Mouse (Mus musculus): ENCODE results near the gene Pgs1. TPM values are rescaled to one million over a fixed set of nuclear protein-coding genes. Genes with fewer than 3 reads are reported as not detected.
A peak's percentile ranks its signal among the peaks of the same experiment; 100 is the strongest.

Gene Pgs1
- polyA plus RNA-seq, 1 experiment: 89.1 TPM

DNA sequence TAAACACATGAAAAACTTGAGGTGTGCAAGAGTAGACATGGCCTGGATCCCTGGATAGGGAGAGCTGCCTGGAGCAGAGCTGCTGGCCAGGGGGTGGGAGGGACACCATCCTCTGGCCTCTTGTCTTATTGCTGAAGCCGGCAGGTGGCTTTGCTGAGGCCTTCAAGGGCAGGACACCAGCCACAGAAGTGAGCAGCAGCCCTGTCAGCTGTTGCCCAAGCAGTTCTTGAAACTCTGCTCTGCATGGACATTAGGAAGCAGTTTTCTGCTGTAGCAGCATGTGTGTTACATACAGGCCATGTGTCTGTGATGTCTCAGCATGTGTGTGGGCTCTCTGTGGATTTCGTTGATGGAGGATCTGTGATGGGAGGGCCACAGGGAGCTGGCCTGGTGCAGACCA lies 27.2 kb downstream of the Pgs1 start:
- H3K4me1 ChIP-seq (replicated peaks; ENCODE audit: control insufficient read depth, insufficient read depth, low read length): peaks cover 41% of the 10 kb centered on the region
- H3K27ac ChIP-seq (ENCODE audit: control insufficient read depth, insufficient read depth, low read length): peak overlapping the region; percentile 84
- no peak for DNase-seq
- no peak for TF ChIP-seq POLR2A (IDR thresholded peaks at IDR 0.05; ENCODE audit: control insufficient read depth, extremely low read depth, insufficient read depth, low read length, poor library complexity)
- TF ChIP-seq CTCF (IDR thresholded peaks at IDR 0.05; ENCODE audit: borderline replicate concordance, control insufficient read depth, extremely low read depth, insufficient read depth, low read length, poor library complexity): no peak
- H3K4me3 ChIP-seq (ENCODE audit: control insufficient read depth, insufficient read depth, low read length): no peak overlapping the region
- no peaks in the 10 kb centered on the region for H3K27me3 ChIP-seq (ENCODE audit: control insufficient read depth, insufficient read depth, low read length)
- WGBS: 85% methylated on average over 2 of the region's 2 CpGs
- peaks cover 6% of the 10 kb centered on the region; the same call in 1 of the 2 replicates for H3K36me3 ChIP-seq (ENCODE audit: control insufficient read depth, insufficient read depth, low read length)

DNA sequence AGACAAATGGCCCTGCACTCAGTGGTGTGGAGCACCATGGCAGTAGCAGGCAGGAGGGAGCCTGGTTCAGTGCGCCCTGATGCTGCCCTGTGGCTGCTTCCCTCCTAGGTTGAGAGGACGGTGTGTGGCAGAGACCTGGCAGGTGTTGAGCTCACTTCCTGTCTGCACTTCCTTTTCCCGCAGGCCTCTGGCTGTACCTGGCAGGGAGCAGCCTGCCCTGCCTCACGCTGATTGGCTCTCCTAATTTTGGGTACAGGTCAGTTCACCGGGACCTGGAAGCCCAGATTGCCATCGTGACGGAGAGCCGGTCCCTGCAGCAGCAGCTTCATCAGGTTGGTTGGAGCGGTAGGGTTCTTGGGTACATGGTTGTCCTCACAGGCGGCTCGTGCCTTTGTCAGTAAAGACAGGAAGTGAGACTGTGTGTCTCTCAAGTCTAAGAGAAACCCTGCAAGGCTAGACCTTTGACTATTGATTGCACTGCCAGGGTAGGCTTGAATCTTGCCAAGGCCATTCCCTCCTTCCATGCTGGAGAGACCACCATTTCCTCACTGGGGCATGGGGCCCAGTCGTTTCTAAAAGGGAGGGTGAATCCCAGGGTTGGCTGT lies 28.4 kb downstream of the Pgs1 start:
- Histone ChIP-seq H3K4me3 (ENCODE audit: control insufficient read depth, insufficient read depth, low read length) (peak overlapping the region; percentile 48), H3K27ac (ENCODE audit: control insufficient read depth, insufficient read depth, low read length) (peak overlapping the region; percentile 84), H3K27me3 (ENCODE audit: control insufficient read depth, insufficient read depth, low read length) (no peaks in the 10 kb centered on the region), H3K36me3 (ENCODE audit: control insufficient read depth, insufficient read depth, low read length) (peaks cover 9% of the 10 kb centered on the region; the same call in 1 of the 2 replicates), H3K4me1 (replicated peaks; ENCODE audit: control insufficient read depth, insufficient read depth, low read length) (peaks cover 40% of the 10 kb centered on the region)
- TF ChIP-seq CTCF (IDR thresholded peaks at IDR 0.05; ENCODE audit: borderline replicate concordance, control insufficient read depth, extremely low read depth, insufficient read depth, low read length, poor library complexity) (no peak), POLR2A (IDR thresholded peaks at IDR 0.05; ENCODE audit: control insufficient read depth, extremely low read depth, insufficient read depth, low read length, poor library complexity) (0 out of 2 replicates have a peak, but pooled peaks have one; percentile 38)
- 20% methylated on average over 12 of the region's 12 CpGs for WGBS
- peak; percentile 72 for DNase-seq

DNA sequence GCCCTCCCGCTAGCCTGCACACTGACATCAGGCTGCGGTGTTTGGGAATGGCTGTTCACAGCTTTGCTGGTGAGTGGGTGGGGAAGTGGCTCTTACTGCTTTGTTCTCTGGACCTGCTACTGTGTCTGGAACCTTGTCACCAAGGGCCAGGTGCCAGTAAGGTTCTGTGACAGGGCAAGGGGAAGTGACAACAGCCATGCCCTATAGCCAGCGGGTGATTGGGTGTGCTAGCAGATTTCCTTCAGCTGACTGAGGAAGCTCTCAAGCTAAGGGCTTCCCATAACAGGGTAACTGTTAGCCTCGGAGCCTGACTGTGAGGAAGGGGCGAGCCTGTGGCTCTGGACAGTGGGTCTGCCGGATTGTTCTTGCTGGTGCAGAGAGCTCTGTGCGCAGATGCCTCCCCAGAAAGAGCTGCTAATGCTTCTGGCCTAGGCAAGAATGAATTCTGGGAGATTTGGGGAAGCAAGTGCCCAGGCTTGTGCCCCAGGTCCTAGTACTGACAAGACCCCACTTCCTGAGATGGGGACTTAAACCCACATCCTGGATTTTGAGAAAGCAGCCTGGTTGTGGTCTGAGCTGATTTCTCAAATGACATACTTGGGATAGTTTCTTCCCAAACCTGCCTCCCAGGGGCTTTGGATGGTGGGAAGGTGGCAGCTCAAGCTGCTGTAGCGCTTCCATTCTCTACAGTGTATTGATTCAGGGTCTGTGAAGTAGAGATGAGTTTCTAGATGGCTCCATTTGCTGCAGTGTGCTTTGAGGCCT lies 29.5 kb downstream of the Pgs1 start:
- Histone ChIP-seq H3K4me1 (replicated peaks; ENCODE audit: control insufficient read depth, insufficient read depth, low read length) (peaks cover 40% of the 10 kb centered on the region), H3K36me3 (ENCODE audit: control insufficient read depth, insufficient read depth, low read length) (peaks cover 11% of the 10 kb centered on the region; the same call in 1 of the 2 replicates), H3K27me3 (ENCODE audit: control insufficient read depth, insufficient read depth, low read length) (no peaks in the 10 kb centered on the region), H3K4me3 (ENCODE audit: control insufficient read depth, insufficient read depth, low read length) (peak overlapping the region; percentile 48), H3K27ac (ENCODE audit: control insufficient read depth, insufficient read depth, low read length) (peak overlapping the region; percentile 84)
- TF ChIP-seq POLR2A (IDR thresholded peaks at IDR 0.05; ENCODE audit: control insufficient read depth, extremely low read depth, insufficient read depth, low read length, poor library complexity): no peak
- TF ChIP-seq CTCF (IDR thresholded peaks at IDR 0.05; ENCODE audit: borderline replicate concordance, control insufficient read depth, extremely low read depth, insufficient read depth, low read length, poor library complexity): no peak
- peak; percentile 33 for DNase-seq
- whole genome bisulfite sequencing: 43% methylated on average over 8 of the region's 8 CpGs

DNA sequence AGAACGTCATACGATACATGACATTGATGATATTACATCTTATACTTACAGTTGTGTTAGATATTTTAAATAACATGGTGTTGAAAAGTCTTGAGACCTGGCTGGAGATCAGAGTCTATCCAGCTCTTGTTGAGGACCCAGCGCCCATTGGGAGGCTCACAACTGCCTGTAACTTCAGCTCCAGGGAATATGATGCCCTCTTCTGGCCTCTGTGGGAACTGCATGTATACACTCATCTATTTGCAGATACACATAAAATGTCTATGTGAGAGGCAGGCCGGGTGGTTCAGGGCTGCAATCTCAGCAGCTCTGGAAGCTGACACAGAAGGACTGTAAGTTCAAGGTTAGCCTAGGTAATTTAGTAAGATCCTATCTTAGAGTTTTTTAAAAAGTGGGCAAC lies 32.2 kb downstream of the Pgs1 start:
- no peak overlapping the region for H3K27ac ChIP-seq (ENCODE audit: control insufficient read depth, insufficient read depth, low read length)
- H3K27me3 ChIP-seq (ENCODE audit: control insufficient read depth, insufficient read depth, low read length): no peaks in the 10 kb centered on the region
- H3K4me1 ChIP-seq (replicated peaks; ENCODE audit: control insufficient read depth, insufficient read depth, low read length): peaks cover 34% of the 10 kb centered on the region
- H3K4me3 ChIP-seq (ENCODE audit: control insufficient read depth, insufficient read depth, low read length): no peak overlapping the region
- peak; percentile 45 for DNase-seq
- no peak for TF ChIP-seq POLR2A (IDR thresholded peaks at IDR 0.05; ENCODE audit: control insufficient read depth, extremely low read depth, insufficient read depth, low read length, poor library complexity)
- no peak for TF ChIP-seq CTCF (IDR thresholded peaks at IDR 0.05; ENCODE audit: borderline replicate concordance, control insufficient read depth, extremely low read depth, insufficient read depth, low read length, poor library complexity)
- H3K36me3 ChIP-seq (ENCODE audit: control insufficient read depth, insufficient read depth, low read length): peaks cover 18% of the 10 kb centered on the region
- WGBS: 97% methylated on average over 4 of the region's 4 CpGs

DNA sequence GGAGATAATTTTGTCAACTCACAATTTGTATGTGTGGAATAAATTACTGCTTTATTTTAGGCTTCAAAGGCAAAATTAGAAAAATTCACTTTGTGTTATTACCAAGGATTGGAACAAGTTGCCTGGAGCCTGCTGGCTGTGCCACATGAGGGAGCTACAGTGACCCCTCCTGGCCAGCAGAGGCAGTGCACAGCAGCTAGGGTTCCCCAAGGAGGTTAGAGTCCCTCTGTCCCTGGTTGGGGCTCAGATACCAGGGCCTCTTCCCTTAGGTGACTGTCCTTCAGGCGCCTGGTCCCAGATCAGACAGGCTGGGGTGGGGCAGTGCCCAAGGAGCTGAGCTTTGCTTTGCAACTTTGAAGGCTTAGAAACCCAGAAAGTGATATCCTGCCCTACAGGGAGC lies 35.7 kb downstream of the Pgs1 start:
- Histone ChIP-seq H3K4me1 (replicated peaks; ENCODE audit: control insufficient read depth, insufficient read depth, low read length) (peaks cover under 1% of the 10 kb centered on the region; the same call in 1 of the 2 replicates), H3K4me3 (ENCODE audit: control insufficient read depth, insufficient read depth, low read length) (no peak overlapping the region), H3K27ac (ENCODE audit: control insufficient read depth, insufficient read depth, low read length) (no peak overlapping the region), H3K36me3 (ENCODE audit: control insufficient read depth, insufficient read depth, low read length) (peaks cover 40% of the 10 kb centered on the region), H3K27me3 (ENCODE audit: control insufficient read depth, insufficient read depth, low read length) (no peaks in the 10 kb centered on the region)
- WGBS: 88% methylated on average over 1 of the region's 1 CpGs
- DNase-seq: peak; percentile 84
- TF ChIP-seq CTCF (IDR thresholded peaks at IDR 0.05; ENCODE audit: borderline replicate concordance, control insufficient read depth, extremely low read depth, insufficient read depth, low read length, poor library complexity): peak; percentile 93
- TF ChIP-seq POLR2A (IDR thresholded peaks at IDR 0.05; ENCODE audit: control insufficient read depth, extremely low read depth, insufficient read depth, low read length, poor library complexity): no peak

DNA sequence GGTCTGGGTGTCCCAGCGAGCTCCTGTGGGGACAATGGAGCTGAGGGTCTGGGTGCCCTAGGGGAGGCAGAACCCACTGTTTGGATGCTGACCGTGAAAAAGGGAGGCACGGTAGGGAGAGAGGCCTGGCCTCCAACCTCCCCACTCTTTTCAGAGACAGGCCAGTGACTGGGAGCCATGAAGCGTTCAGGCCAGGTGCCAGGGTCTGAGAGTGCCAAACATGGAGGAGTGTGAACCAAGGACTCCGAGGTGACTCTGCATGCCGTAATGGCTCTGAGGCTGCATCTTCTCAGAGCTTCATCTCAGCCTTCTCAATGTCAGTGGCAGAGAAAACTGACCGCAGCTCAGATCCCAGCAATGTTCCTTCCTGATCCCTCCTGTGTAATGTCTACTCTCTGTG lies 37.4 kb downstream of the Pgs1 start:
- no peak for TF ChIP-seq POLR2A (IDR thresholded peaks at IDR 0.05; ENCODE audit: control insufficient read depth, extremely low read depth, insufficient read depth, low read length, poor library complexity)
- TF ChIP-seq CTCF (IDR thresholded peaks at IDR 0.05; ENCODE audit: borderline replicate concordance, control insufficient read depth, extremely low read depth, insufficient read depth, low read length, poor library complexity): no peak
- WGBS: 97% methylated on average over 7 of the region's 7 CpGs

More for the DNA sequence above, 37.4 kb downstream of the Pgs1 start:
- Histone ChIP-seq H3K27ac (ENCODE audit: control insufficient read depth, insufficient read depth, low read length) (no peak overlapping the region), H3K4me3 (ENCODE audit: control insufficient read depth, insufficient read depth, low read length) (no peak overlapping the region), H3K36me3 (ENCODE audit: control insufficient read depth, insufficient read depth, low read length) (peaks cover 35% of the 10 kb centered on the region), H3K27me3 (ENCODE audit: control insufficient read depth, insufficient read depth, low read length) (no peaks in the 10 kb centered on the region), H3K4me1 (replicated peaks; ENCODE audit: control insufficient read depth, insufficient read depth, low read length) (no peaks in the 10 kb centered on the region)
- no peak for DNase-seq

Measured in thymus, adult 2 months (tissue).